Mouse (Mus musculus) cerebellum, postnatal 25 days (tissue): ENCODE results near the gene Arhgap45.
A peak's percentile ranks its signal among the peaks of the same experiment; 100 is the strongest.

ENCODE experiments used
- DNase-seq, 2 experiments: peaks; one replicate each; pipeline ENCODE4 v3.0.0; 2021; ENCODE audit warnings: mixed read lengths in 2 of 2

Arhgap45 gene

GRCm38 (mm10) chr10:80057683-80058326, 41.4 kb downstream of the Arhgap45 start:
- DNase-seq, result peak; percentile 55 to 66

DNA sequence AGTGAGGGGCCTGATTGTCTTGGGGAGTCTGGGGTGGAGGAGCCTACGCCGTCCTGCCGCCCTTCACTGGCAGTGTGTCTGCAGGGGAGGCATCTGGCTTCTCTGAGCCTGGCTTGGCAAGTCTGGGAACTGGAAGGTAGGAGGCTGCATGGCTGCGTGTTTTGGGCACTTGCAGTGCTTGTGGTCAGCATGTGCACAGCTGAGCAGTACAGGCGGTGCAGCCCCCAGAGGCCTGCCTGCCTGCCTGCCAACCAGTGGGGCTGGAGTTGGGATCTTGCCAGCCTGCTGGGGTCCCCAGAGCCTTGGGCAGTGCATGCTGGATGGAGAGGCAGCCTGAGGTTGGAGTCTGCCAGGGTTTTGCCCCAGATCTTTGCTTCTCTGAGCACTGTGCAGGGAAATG, 46.7 kb downstream of the Arhgap45 start:
- peak in 1 of 2 experiments; percentile 46 for DNase-seq

DNA sequence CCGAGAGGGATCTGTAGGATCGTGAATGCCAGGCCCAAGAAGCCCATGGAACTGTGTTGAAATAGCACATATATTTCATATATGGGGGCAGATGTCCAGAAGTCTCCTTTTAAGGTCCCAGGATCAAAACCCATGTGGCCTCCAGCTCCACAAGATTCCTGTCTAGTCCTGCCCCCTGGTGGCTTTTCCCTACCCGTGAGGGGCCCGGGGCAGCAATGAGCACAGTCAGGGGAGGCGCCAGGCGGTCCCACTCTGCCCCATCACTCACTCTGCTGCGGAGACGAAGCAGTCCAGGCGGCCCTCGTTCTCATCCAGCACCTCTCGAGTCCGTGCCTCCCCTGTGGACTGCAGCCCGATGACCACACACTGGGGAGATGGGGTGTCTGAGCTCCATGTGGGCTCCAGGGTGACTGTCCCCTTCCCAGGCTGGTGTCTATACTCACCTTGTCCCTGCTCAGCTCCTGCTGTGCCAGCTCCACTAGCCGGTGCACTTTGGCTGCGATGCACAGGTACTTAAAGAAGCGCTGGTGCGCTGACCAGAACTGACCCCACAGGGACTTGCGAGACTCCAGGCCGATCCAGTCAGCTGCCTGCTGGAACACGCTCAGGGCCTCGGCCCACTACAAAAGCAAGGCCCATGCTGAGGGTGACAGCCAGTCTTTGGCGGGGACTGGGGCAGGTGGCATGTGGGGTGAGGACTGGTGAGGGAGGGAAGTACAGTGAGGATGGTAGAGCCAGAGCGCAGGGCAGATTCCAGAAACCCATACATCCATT, 47.6 kb downstream of the Arhgap45 start:
- no peak for DNase-seq

- DNase-seq, result peak; percentile 44 to 45
These were observed 52.8 kb downstream of the Arhgap45 start for GRCm38 (mm10) chr10:80069251-80069650.

DNA sequence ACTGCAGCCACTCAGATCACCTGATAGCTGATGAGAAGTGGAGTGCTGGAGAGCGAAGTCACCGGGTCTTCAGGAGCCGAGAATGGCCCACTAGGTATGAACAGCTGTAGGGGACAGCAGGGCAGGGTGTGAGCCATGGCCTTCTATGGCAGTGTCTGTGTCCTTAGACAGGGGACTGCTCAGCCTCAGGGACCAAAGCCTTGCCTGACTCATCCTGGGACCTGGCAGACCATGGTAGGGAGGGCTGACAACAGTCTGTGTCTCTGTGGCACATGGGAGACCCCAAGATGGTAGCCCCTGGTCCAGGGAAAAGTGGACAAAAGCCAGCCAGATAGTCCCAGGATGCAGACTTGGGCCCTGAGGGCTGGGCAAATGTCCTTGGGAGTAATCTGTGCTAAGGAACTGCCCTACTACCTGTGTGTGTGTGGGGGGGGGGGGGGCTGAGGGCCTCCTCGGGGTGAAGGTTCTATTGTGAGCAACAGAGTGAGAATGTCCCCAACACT, 53.5 kb downstream of the Arhgap45 start:
- peak; percentile 18 to 23 for DNase-seq

GRCm38 (mm10) chr10:80070837-80071515, 54.5 kb downstream of the Arhgap45 start:
- DNase-seq, result peak; percentile 86 to 93

- DNase-seq, result no peak
These were observed 55.1 kb downstream of the Arhgap45 start for GRCm38 (mm10) chr10:80071516-80071900.

- DNase-seq, result peak in 1 of 2 experiments; percentile 26
These were observed 56.4 kb downstream of the Arhgap45 start for GRCm38 (mm10) chr10:80072623-80073489.

DNA sequence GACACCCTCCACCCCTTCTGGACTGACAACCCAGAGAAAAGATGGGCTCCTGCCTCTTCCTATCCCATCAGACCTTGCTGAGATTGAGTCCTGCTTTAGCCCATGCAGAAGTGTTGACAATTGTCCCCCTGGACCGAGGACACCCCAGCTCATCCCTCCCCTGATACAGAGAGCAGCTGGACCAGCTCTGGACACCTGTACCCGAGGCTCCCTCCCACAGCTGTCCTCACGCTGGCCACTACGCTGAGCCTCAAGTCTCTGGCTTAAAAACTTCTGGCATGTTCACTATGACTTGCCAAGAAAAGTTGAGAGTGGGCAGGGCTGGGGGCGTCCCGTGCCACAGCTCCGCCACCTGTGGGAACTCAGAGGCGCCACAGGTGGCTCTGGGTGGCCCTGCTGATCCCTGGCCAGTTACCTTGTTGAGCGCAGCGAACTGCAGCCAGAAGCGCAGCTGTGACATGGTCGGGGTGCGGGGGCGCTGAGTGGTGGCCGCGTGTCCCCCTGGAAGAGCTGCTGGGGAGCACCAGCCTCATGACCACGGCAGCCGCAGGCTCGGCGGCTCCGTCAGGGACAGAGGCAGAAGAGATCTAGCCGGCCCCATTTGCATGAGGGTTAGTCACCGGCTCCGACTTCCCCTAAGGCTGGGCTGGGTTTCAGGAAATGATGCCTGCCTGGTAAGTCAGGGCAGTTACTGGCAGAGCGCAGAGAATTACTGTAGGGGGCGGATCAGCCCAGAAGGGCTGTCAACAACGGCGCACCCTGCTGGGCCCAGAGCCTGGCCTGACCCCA, 58.6 kb downstream of the Arhgap45 start:
- DNase-seq, result peak; percentile 56 to 74

DNA sequence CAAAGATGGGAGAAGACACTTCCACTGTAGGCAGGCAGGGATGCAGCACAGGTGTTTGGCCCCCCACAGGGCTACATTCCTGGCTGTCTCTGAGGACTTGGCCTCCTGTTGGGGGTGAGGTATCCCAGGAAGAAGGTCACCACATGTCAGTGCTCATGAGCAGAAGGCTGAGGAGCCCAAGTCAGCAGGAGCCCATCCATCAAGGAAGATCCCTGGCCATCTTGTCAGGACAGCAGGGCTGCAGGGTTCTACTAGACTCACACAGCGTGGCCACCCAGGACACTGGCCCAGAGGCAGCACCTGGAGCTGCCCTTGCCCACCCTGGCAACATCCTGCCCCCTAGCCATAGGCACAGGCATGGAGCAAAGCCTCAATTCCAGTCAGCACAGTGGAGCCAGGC, 59.5 kb downstream of the Arhgap45 start:
- DNase-seq, result peak in 1 of 2 experiments; percentile 29

GRCm38 (mm10) chr10:80076386-80076785, 59.9 kb downstream of the Arhgap45 start:
- DNase-seq, result no peak

DNA sequence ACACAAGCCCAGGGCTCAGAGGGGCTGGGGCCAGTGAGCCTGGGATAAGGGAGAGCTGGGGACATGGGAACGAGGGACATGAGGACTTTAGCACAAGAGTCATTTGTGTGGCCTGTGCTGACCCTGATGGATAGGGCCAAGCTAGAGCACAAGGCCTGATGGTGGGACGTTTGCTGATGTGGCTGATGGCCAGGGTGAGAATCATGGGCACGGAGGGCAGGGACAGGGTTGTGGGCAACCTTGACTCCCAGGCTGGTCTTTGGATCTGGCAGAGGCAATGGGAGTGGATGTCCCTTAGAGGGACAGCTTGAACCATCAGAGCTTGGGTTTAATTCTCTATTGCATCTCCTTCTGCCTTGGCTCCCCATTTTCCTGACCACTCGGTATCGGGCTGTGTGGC, 60.9 kb downstream of the Arhgap45 start:
- no peak for DNase-seq

GRCm38 (mm10) chr10:80078366-80078765, 61.9 kb downstream of the Arhgap45 start:
- no peak for DNase-seq

DNA sequence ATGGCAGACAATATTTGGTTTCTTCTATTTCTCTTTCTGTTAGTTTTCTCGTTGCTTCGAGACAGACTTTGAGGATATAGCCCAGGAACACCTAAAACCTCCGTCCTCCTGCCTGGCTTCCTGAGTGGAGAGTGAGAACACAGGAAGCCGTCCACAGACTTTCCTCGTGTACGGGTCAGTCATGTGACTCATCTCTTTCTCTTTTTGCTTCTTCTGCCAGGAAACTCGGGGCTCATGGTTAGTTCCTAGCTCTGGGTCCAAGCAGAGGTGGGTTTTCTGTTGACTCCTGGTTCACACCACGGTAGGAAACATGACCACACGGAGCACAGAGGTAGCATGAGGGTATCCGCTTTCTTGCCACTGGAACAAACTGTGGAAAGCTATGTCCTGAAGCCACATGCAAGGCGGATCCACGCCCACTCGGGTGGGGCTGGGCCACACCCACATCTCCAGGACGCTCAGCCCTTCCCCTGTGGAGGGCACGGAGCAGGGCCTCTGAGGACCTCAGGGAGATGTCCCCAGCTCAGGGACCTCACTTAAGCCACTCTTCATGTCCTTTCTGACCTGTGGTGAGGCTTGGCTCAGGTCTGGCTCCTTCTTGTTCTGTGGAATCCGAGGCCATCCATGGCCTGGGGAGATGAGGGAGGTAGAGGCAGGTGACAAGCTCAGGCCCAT, 64.1 kb downstream of the Arhgap45 start:
- DNase-seq, result no peak
